Mouse (Mus musculus) layer of hippocampus, adult 11-12 months (tissue): ENCODE measurements at regions not wholly inside any gene's neighbourhood (a gene's known extent, or its start where the extent isn't known, plus 50 kb on each side); places are given as distances from the start of the nearest gene placed in this dataset.

Experiments
- DNase-seq: peaks from one replicate; pipeline ENCODE4 v3.0.0; 2022; ENCODE audit warnings: low spot score

- DNase-seq, result no peak
These were observed 180.5 kb upstream of the Egln3 start for GRCm38 (mm10) chr12:54384116-54384515.

- DNase-seq, result no peak
These were observed 179.3 kb upstream of the Egln3 start for GRCm38 (mm10) chr12:54382965-54383364.

GRCm38 (mm10) chr12:54382061-54382460 lies 178.4 kb upstream of the Egln3 start:
- DNase-seq, result no peak

GRCm38 (mm10) chr12:54380322-54380721 lies 176.7 kb upstream of the Egln3 start:
- DNase-seq, result no peak

GRCm38 (mm10) chr12:54378576-54378975 lies 174.9 kb upstream of the Egln3 start:
- no peak for DNase-seq

GRCm38 (mm10) chr12:54374060-54374459 lies 170.4 kb upstream of the Egln3 start:
- DNase-seq, result no peak

- no peak for DNase-seq
These were observed 165.6 kb upstream of the Egln3 start for GRCm38 (mm10) chr12:54369217-54369616.

- no peak for DNase-seq
These were observed 160.9 kb upstream of the Egln3 start for GRCm38 (mm10) chr12:54364381-54365095.

GRCm38 (mm10) chr12:54361762-54362161 lies 158.1 kb upstream of the Egln3 start:
- no peak for DNase-seq

GRCm38 (mm10) chr12:54354187-54354586 lies 150.5 kb upstream of the Egln3 start:
- no peak for DNase-seq

GRCm38 (mm10) chr12:54353694-54354093 lies 150.0 kb upstream of the Egln3 start:
- no peak for DNase-seq

GRCm38 (mm10) chr12:54352963-54353606 lies 149.4 kb upstream of the Egln3 start:
- peak; percentile 29 for DNase-seq

GRCm38 (mm10) chr12:54350293-54350692 lies 146.6 kb upstream of the Egln3 start:
- no peak for DNase-seq

- DNase-seq, result no peak
These were observed 145.7 kb upstream of the Egln3 start for GRCm38 (mm10) chr12:54349403-54349802.

GRCm38 (mm10) chr12:54343493-54343892 lies 139.8 kb upstream of the Egln3 start:
- no peak for DNase-seq

GRCm38 (mm10) chr12:54335509-54335908 lies 131.8 kb upstream of the Egln3 start:
- DNase-seq, result no peak

- no peak for DNase-seq
These were observed 131.0 kb upstream of the Egln3 start for GRCm38 (mm10) chr12:54334491-54335132.

GRCm38 (mm10) chr12:54333632-54334321 lies 130.1 kb upstream of the Egln3 start:
- DNase-seq, result no peak

- DNase-seq, result no peak
These were observed 123.8 kb upstream of the Egln3 start for GRCm38 (mm10) chr12:54327483-54327882.

- DNase-seq, result no peak
These were observed 122.9 kb upstream of the Egln3 start for GRCm38 (mm10) chr12:54326571-54326970.

GRCm38 (mm10) chr12:54320533-54320932 lies 116.9 kb upstream of the Egln3 start:
- no peak for DNase-seq

- DNase-seq, result no peak
These were observed 113.4 kb upstream of the Egln3 start for GRCm38 (mm10) chr12:54316980-54317471.
